Mouse (Mus musculus) lung, postnatal 0 days (tissue): ENCODE measurements around the gene Sri. TPM values are rescaled to one million over a fixed set of nuclear protein-coding genes. Genes with fewer than 3 reads are reported as not detected.

ENCODE experiments used
- ATAC-seq: fragments of 200-750 bp; cut with Nextera tagmentation; 2 replicates; pipeline ENCODE4 v1.8.0; 2017; ENCODE audit warnings: moderate library complexity
- DNase-seq: peaks from one replicate; pipeline ENCODE4 v3.0.0-alpha.2; 2016; ENCODE audit warnings: low spot score
- H3K27ac ChIP-seq: fragments of 300-500 bp; sonication (generic); 2 replicates; pipeline ENCODE4 v1.5.1; 2014; ENCODE audit warnings: antibody characterized with exemption, mild to moderate bottlenecking, low read length, mixed read lengths
- H3K27me3 ChIP-seq: fragments of 300-500 bp; sonication (generic); replicated peaks from 2 replicates; pipeline ENCODE4 v1.6.1; 2014; ENCODE audit warnings: low read length, mixed read lengths; ENCODE audit not compliant: insufficient read depth
- H3K36me3 ChIP-seq: fragments of 300-500 bp; sonication (generic); 2 replicates; pipeline ENCODE4 v1.6.1; 2014; ENCODE audit warnings: low read length, mixed read lengths; ENCODE audit not compliant: insufficient read depth
- H3K4me1 ChIP-seq: fragments of 300-500 bp; sonication (generic); 2 replicates; pipeline ENCODE4 v1.6.1; 2014; ENCODE audit warnings: antibody characterized with exemption, low read depth, low read length, mixed read lengths; ENCODE audit not compliant: insufficient read depth
- H3K4me2 ChIP-seq: fragments of 300-500 bp; sonication (generic); replicated peaks from 2 replicates; pipeline ENCODE4 v1.6.1; 2014; ENCODE audit warnings: low read depth, mild to moderate bottlenecking, low read length, moderate library complexity, mixed read lengths
- H3K4me3 ChIP-seq: fragments of 300-500 bp; sonication (generic); 2 replicates; pipeline ENCODE4 v1.5.1; 2014; ENCODE audit warnings: low read depth, low read length
- H3K9ac ChIP-seq: fragments of 300-500 bp; sonication (generic); replicated peaks from 2 replicates; pipeline ENCODE4 v1.6.1; 2014; ENCODE audit warnings: low read depth, mild to moderate bottlenecking
- H3K9me3 ChIP-seq: fragments of 300-500 bp; sonication (generic); 2 replicates; pipeline ENCODE4 v1.6.1; 2016; ENCODE audit warnings: low read length, mixed read lengths
- CTCF ChIP-seq: IDR thresholded peaks from 2 replicates; pipeline ENCODE4 v1.5.1; 2016; ENCODE audit warnings: antibody characterized with exemption, mild to moderate bottlenecking
- EP300 ChIP-seq: IDR thresholded peaks from 2 replicates; pipeline ENCODE4 v1.6.1; 2016; ENCODE audit warnings: antibody characterized with exemption, mild to moderate bottlenecking, control low read depth
- WGBS: fragments of 180-500 bp; shearing (Covaris S2); extraction: QIAGEN DNeasy Blood & Tissue Kit; methylation state at CpG from one replicate; pipeline ENCODE4 v1.1.7; 2014; 5-methylcytosine and 5-hydroxymethylcytosine counted together
- polyA plus RNA-seq: library from polyadenylated mRNA; unstranded; fragments of >200 nt; fragmentation: Nextera tagmentation; extraction: Ambion mirVana; gene quantifications from 2 replicates; pipeline ENCODE4 v1.2.1, GENCODE M21; 2015

Sri gene
- polyA plus RNA-seq, 1 experiment from 2014 or later = 338 TPM

GRCm38 (mm10) chr5:8053827-8054226 lies 7.9 kb downstream of the Sri start:
- Histone ChIP-seq H3K27me3 (no peaks in the 10 kb centered on the region), H3K36me3 (no peaks in the 10 kb centered on the region), H3K9ac (no peak overlapping the region), H3K4me3 (no peak overlapping the region), H3K4me1 (peaks cover 7% of the 10 kb centered on the region; the same call in 1 of the 2 replicates), H3K27ac (no peak overlapping the region), H3K9me3 (no peaks in the 10 kb centered on the region), H3K4me2 (no peak overlapping the region)
- WGBS = 84% methylated on average over 4 of the region's 4 CpGs
- TF ChIP-seq CTCF (no peak), EP300 (no peak)
- DNase-seq (no peak), ATAC-seq (no peak)

- DNase-seq (no peak), ATAC-seq (peak; percentile 34)
- peak overlapping the region; percentile 82 for H3K4me3 ChIP-seq
- H3K36me3 ChIP-seq = no peaks in the 10 kb centered on the region
- H3K4me1 ChIP-seq = peaks cover 7% of the 10 kb centered on the region; the same call in 1 of the 2 replicates
- peak overlapping the region; percentile 98 for H3K27ac ChIP-seq
- no peaks in the 10 kb centered on the region for H3K9me3 ChIP-seq
- H3K4me2 ChIP-seq = peak overlapping the region; percentile 74
- no peak for TF ChIP-seq EP300
- no peak for TF ChIP-seq CTCF
- H3K27me3 ChIP-seq = no peaks in the 10 kb centered on the region
- WGBS = 12% methylated on average over 8 of the region's 8 CpGs
- peak overlapping the region; percentile 92 for H3K9ac ChIP-seq
These were observed 9.8 kb downstream of the Sri start for GRCm38 (mm10) chr5:8055721-8056129.

GRCm38 (mm10) chr5:8056141-8057017 lies 10.5 kb downstream of the Sri start:
- WGBS = under 1% methylated on average over 40 of the region's 60 CpGs
- Histone ChIP-seq H3K9me3 (no peaks in the 10 kb centered on the region), H3K9ac (peak overlapping the region; percentile 92), H3K27me3 (no peaks in the 10 kb centered on the region), H3K36me3 (no peaks in the 10 kb centered on the region), H3K27ac (peak overlapping the region; percentile 98), H3K4me2 (peak overlapping the region; percentile 74), H3K4me1 (peaks cover 7% of the 10 kb centered on the region; the same call in 1 of the 2 replicates), H3K4me3 (peak overlapping the region; percentile 82)
- TF ChIP-seq CTCF = peak; percentile 51
- peak; percentile 27; the same call in 1 of the 2 replicates for TF ChIP-seq EP300
- ATAC-seq (peak; percentile 99), DNase-seq (peak; percentile 93)

GRCm38 (mm10) chr5:8057018-8057323 lies 11.1 kb downstream of the Sri start:
- 36% methylated on average over 5 of the region's 5 CpGs for WGBS
- ATAC-seq (no peak), DNase-seq (no peak)
- Histone ChIP-seq H3K4me2 (peak overlapping the region; percentile 74), H3K27ac (peak overlapping the region; percentile 98), H3K4me1 (peaks cover 7% of the 10 kb centered on the region; the same call in 1 of the 2 replicates), H3K27me3 (no peaks in the 10 kb centered on the region), H3K9me3 (no peaks in the 10 kb centered on the region), H3K9ac (peak overlapping the region; percentile 92), H3K4me3 (peak overlapping the region; percentile 82), H3K36me3 (no peaks in the 10 kb centered on the region)
- TF ChIP-seq CTCF (no peak), EP300 (no peak)

GRCm38 (mm10) chr5:8058056-8058455 lies 12.2 kb downstream of the Sri start:
- Histone ChIP-seq H3K27me3 (no peaks in the 10 kb centered on the region), H3K4me2 (no peak overlapping the region), H3K9ac (no peak overlapping the region), H3K4me1 (peaks cover 7% of the 10 kb centered on the region; the same call in 1 of the 2 replicates), H3K9me3 (no peaks in the 10 kb centered on the region), H3K4me3 (no peak overlapping the region), H3K27ac (no peak overlapping the region), H3K36me3 (peaks cover 5% of the 10 kb centered on the region; the same call in 1 of the 2 replicates)
- no peak for DNase-seq
- WGBS = 84% methylated on average over 7 of the region's 7 CpGs
- TF ChIP-seq CTCF (no peak), EP300 (no peak)
- ATAC-seq = no peak

GRCm38 (mm10) chr5:8062469-8062868 lies 16.6 kb downstream of the Sri start:
- WGBS = 96% methylated on average over 2 of the region's 2 CpGs
- H3K4me1 ChIP-seq = peaks cover 3% of the 10 kb centered on the region; the same call in 1 of the 2 replicates
- ATAC-seq = no peak
- TF ChIP-seq EP300 (no peak), CTCF (no peak)
- H3K36me3 ChIP-seq = peaks cover 30% of the 10 kb centered on the region
- no peak overlapping the region for H3K4me2 ChIP-seq
- no peak overlapping the region for H3K27ac ChIP-seq
- no peak overlapping the region for H3K9ac ChIP-seq
- no peak for DNase-seq
- no peak overlapping the region for H3K4me3 ChIP-seq
- H3K9me3 ChIP-seq = no peaks in the 10 kb centered on the region
- H3K27me3 ChIP-seq = no peaks in the 10 kb centered on the region
